Mouse (Mus musculus): ENCODE measurements around the gene Plagl1.

DNA sequence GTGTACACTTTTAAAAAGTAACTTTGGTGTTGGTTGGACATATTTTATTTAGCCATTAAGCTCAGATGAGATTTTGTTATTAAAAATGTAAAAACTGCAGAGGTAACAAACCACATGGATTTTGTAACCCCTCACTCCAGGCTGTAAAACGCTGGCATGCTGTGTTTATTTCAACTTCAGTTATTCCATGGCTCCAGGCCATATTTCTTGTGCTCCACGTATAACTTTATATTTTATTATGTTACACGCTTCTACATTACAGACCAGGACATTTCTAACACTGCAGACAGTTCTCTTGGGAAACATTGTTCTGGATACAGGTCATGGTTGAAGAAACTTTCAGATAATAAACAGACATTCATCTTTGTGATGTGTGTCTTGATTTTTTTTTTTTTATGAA, 32.7 kb downstream of the Plagl1 start:
- TF ChIP-seq CTCF (IDR thresholded peaks at IDR 0.05; ENCODE audit: borderline replicate concordance, control insufficient read depth, extremely low read depth, insufficient read depth, low read length, poor library complexity) = no peak
- TF ChIP-seq POLR2A (IDR thresholded peaks at IDR 0.05; ENCODE audit: control insufficient read depth, extremely low read depth, insufficient read depth, low read length, poor library complexity) = no peak
